Mouse (Mus musculus) liver, postnatal 0 days (tissue): ENCODE measurements around the gene Plscr1. TPM values are rescaled to one million over a fixed set of nuclear protein-coding genes. Genes with fewer than 3 reads are reported as not detected.

Source experiments
- ATAC-seq: fragments of 200-750 bp; cut with Nextera tagmentation; 2 replicates; pipeline ENCODE4 v1.8.0; 2017; ENCODE audit warnings: mild to moderate bottlenecking, moderate library complexity
- DNase-seq: peaks from one replicate; pipeline ENCODE4 v3.0.0-alpha.2; 2016
- H3K27ac ChIP-seq: fragments of 300-500 bp; sonication (generic); 2 replicates; pipeline ENCODE4 v1.5.1; 2014; ENCODE audit warnings: antibody characterized with exemption, moderate library complexity, mild to moderate bottlenecking, low read depth
- H3K27me3 ChIP-seq: fragments of 300-500 bp; sonication (generic); 2 replicates; pipeline ENCODE4 v1.6.1; 2014; ENCODE audit warnings: low read length, control low read depth, mixed read lengths; ENCODE audit not compliant: insufficient read depth
- H3K36me3 ChIP-seq: fragments of 300-500 bp; sonication (generic); replicated peaks from 2 replicates; pipeline ENCODE4 v1.6.1; 2014; ENCODE audit warnings: mild to moderate bottlenecking, control low read depth, low read length, moderate library complexity, mixed read lengths; ENCODE audit not compliant: insufficient read depth
- H3K4me1 ChIP-seq: fragments of 300-500 bp; sonication (generic); 2 replicates; pipeline ENCODE4 v1.6.1; 2014; ENCODE audit warnings: antibody characterized with exemption, mild to moderate bottlenecking, control low read depth; ENCODE audit not compliant: insufficient read depth
- H3K4me2 ChIP-seq: fragments of 300-500 bp; sonication (generic); 2 replicates; pipeline ENCODE4 v1.6.1; 2014; ENCODE audit warnings: low read depth, mild to moderate bottlenecking, low read length, moderate library complexity, mixed read lengths
- H3K4me3 ChIP-seq: fragments of 300-500 bp; sonication (generic); 2 replicates; pipeline ENCODE4 v1.5.1; 2014; ENCODE audit warnings: low read depth, low read length
- H3K9ac ChIP-seq: fragments of 300-500 bp; sonication (generic); replicated peaks from 2 replicates; pipeline ENCODE4 v1.6.1; 2014; ENCODE audit warnings: mild to moderate bottlenecking, moderate library complexity
- H3K9me3 ChIP-seq: fragments of 300-500 bp; sonication (generic); 2 replicates; pipeline ENCODE4 v1.6.1; 2016; ENCODE audit warnings: mild to moderate bottlenecking, control low read depth, low read length, mixed read lengths
- CTCF ChIP-seq: sonication (generic); IDR thresholded peaks from 2 replicates; pipeline ENCODE4 v1.5.1; 2016; ENCODE audit warnings: antibody characterized with exemption, low read depth
- EP300 ChIP-seq: IDR thresholded peaks from 2 replicates; pipeline ENCODE4 v1.6.1; 2016; ENCODE audit warnings: antibody characterized with exemption, low read depth, mild to moderate bottlenecking
- WGBS: fragments of 180-500 bp; shearing (Covaris S2); extraction: QIAGEN DNeasy Blood & Tissue Kit; methylation state at CpG from one replicate; pipeline ENCODE4 v1.1.7; 2014; ENCODE audit not compliant: insufficient replicate concordance; 5-methylcytosine and 5-hydroxymethylcytosine counted together
- polyA plus RNA-seq: library from polyadenylated mRNA; unstranded; fragments of >200 nt; fragmentation: Nextera tagmentation; extraction: Ambion mirVana; gene quantifications from 2 replicates; pipeline ENCODE4 v1.2.1, GENCODE M21; 2015

Gene Plscr1
- polyA plus RNA-seq, 1 experiment from 2014 or later, result 38.8 TPM

DNA sequence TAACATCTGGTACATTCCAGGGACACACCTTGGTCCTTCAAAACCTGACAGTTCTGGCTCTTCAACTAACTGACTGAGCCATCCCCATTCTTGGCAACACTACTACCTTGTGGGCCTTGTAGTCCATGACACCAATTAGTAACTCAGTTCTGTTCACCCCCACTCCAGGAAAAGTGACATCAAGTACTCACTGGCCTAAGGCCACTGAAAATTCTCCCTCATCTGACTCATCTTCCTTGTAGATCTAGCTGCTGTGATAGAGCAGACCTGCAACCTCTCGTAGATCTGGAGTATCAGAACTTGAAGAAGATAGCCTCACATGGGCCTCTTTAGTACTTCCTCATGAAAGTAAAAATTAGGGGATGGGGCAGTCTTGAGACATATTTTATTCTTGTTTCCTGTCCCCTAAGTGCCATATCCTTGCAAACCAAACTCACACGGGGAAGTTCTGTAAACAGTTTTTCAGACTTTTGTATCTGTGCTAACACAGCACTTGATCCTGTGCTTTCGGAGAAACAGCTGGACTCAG lies 23.4 kb upstream of the Plscr1 start:
- Histone ChIP-seq H3K27me3 (no peaks in the 10 kb centered on the region), H3K9ac (no peak overlapping the region), H3K9me3 (no peaks in the 10 kb centered on the region), H3K4me2 (no peak overlapping the region), H3K36me3 (no peaks in the 10 kb centered on the region), H3K4me3 (no peak overlapping the region), H3K4me1 (peaks cover 6% of the 10 kb centered on the region; the same call in 1 of the 2 replicates), H3K27ac (no peak overlapping the region)
- 41% methylated on average over 3 of the region's 3 CpGs for WGBS
- TF ChIP-seq CTCF, result no peak
- no peak for DNase-seq
- ATAC-seq, result peak; percentile 14; the same call in 1 of the 2 replicates

DNA sequence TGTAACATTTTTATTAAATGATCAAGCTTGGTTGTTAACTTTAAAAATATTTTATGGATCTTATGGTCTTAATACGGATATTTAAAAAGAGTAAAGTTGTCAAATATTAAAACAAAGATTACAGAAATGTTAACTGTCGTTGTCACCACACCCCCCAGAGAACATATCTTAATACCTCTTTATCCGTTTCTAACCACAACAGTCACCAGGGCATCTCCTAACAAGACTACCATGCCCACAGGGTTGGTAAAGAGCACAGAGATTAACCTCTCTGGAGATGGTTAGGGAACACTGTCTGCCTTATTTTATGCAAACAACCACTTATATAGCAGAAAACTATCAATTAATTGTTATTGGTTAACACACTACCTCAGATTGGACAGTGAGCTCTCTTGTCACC lies 22.8 kb upstream of the Plscr1 start:
- TF ChIP-seq EP300 (peak; percentile 25; the same call in 1 of the 2 replicates), CTCF (no peak)
- Histone ChIP-seq H3K27me3 (no peaks in the 10 kb centered on the region), H3K9me3 (no peaks in the 10 kb centered on the region), H3K27ac (no peak overlapping the region), H3K4me3 (no peak overlapping the region), H3K9ac (no peak overlapping the region), H3K4me1 (peaks cover 4% of the 10 kb centered on the region; the same call in 1 of the 2 replicates), H3K36me3 (no peaks in the 10 kb centered on the region), H3K4me2 (no peak overlapping the region)
- WGBS, result 46% methylated on average over 3 of the region's 3 CpGs
- no peak for DNase-seq
- ATAC-seq, result no peak

DNA sequence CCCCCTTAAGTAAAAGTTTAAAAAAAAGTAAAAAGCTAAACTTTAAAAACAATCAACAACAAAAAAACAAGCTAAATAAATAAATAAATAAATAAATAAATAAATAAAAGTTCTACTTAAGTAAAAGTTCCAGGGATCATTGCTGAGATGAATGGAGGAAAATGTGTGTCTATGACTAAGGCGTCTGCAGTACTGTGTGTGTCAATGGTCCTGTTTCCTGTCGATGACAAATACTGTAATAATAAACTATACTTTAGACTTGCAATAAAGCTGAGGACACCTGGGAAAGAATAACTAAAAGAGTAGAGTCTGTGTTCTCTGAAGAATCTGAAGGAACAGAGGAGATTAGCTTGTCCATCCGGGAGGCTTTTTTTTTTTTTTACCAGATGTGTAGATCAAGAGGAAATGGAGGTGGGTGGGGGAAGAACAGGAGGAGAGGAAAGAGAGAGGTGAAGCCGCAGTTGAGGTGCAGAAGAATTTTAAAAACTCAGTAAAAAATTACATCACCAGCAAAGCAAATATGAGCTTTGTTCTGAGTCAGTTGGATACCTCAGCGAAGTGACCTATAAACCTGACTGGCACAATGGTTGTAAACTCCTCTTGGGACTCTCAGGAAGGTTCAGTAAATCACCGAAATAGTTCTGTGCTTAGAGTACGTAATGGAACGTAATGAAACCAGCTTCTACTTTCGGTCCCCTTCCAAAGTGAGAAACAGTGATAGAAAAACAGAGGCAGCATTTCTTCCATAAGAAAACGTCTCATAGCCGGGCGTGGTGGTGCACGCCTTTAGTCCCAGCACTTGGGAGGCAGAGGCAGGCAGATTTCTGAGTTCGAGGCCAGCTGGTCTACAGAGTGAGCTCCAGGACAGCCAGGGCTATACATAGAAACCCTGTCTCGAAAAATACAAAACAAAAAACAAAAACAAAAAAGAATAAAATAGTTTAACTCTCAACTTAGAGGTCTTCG lies 20.4 kb upstream of the Plscr1 start:
- Histone ChIP-seq H3K27me3 (no peaks in the 10 kb centered on the region), H3K9me3 (no peaks in the 10 kb centered on the region), H3K27ac (no peak overlapping the region), H3K9ac (no peak overlapping the region), H3K36me3 (no peaks in the 10 kb centered on the region), H3K4me3 (no peak overlapping the region), H3K4me2 (no peak overlapping the region), H3K4me1 (peaks cover 4% of the 10 kb centered on the region; the same call in 1 of the 2 replicates)
- TF ChIP-seq CTCF (no peak), EP300 (no peak)
- peak; percentile 53 for ATAC-seq
- no peak for DNase-seq
- 67% methylated on average over 16 of the region's 16 CpGs for WGBS

DNA sequence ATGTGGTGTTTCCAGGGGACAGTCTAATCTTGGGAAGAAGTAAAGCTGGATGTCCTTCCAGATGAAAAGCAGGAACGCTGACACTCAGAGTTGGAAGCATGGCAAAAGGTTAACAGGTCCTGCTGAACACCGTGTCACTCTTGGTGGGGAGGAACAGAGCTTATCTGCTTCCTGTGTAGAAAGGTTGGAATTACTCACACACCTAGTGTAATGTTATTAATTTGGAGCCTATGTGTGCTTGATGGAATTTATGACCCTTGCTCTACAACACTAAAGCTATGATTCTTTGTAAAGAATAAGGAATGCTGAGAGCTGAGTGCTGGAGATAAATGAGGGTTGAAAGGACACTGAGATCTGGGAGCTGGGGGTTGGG lies 19.7 kb upstream of the Plscr1 start:
- H3K9ac ChIP-seq, result no peak overlapping the region
- 0 out of 2 replicates have a peak, but pooled peaks have one; percentile 33 for ATAC-seq
- H3K9me3 ChIP-seq, result no peaks in the 10 kb centered on the region
- WGBS, result 30% methylated on average over 2 of the region's 2 CpGs
- TF ChIP-seq CTCF (no peak), EP300 (no peak)
- H3K4me2 ChIP-seq, result no peak overlapping the region
- DNase-seq, result no peak
- no peaks in the 10 kb centered on the region for H3K36me3 ChIP-seq
- no peak overlapping the region for H3K4me3 ChIP-seq
- no peaks in the 10 kb centered on the region for H3K27me3 ChIP-seq
- peaks cover 4% of the 10 kb centered on the region; the same call in 1 of the 2 replicates for H3K4me1 ChIP-seq
- H3K27ac ChIP-seq, result no peak overlapping the region

DNA sequence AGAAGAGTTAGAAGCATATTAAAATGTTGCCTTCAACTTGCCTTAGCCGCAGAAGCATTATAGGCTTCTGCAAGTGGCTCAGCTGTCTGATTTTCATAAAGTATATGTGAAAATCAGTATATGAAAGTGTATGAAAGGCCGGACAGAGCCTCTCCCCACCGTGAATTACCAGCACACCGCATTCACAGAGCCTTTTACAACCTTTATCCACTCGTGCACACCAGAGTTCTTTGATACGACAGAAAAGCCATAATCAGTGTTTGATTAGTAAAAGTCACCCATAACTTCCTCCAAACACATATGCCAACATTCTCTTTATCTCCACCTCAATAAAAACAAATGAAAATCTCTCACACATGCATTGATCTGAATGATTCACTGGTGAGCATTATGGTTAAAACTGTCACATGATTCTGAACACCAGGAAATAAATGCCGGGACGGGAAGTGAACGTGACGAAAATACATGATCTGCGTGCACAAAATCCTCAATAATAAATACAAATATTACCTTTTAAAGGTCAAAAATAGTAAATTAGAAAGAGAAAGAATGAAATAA lies 14.6 kb upstream of the Plscr1 start:
- no peak overlapping the region for H3K4me2 ChIP-seq
- no peaks in the 10 kb centered on the region for H3K27me3 ChIP-seq
- WGBS, result 79% methylated on average over 11 of the region's 11 CpGs
- H3K36me3 ChIP-seq, result no peaks in the 10 kb centered on the region
- no peak overlapping the region for H3K9ac ChIP-seq
- TF ChIP-seq EP300, result no peak
- TF ChIP-seq CTCF, result no peak
- ATAC-seq (no peak), DNase-seq (no peak)
- H3K4me1 ChIP-seq, result no peaks in the 10 kb centered on the region
- H3K9me3 ChIP-seq, result no peaks in the 10 kb centered on the region
- no peak overlapping the region for H3K4me3 ChIP-seq
- no peak overlapping the region for H3K27ac ChIP-seq

DNA sequence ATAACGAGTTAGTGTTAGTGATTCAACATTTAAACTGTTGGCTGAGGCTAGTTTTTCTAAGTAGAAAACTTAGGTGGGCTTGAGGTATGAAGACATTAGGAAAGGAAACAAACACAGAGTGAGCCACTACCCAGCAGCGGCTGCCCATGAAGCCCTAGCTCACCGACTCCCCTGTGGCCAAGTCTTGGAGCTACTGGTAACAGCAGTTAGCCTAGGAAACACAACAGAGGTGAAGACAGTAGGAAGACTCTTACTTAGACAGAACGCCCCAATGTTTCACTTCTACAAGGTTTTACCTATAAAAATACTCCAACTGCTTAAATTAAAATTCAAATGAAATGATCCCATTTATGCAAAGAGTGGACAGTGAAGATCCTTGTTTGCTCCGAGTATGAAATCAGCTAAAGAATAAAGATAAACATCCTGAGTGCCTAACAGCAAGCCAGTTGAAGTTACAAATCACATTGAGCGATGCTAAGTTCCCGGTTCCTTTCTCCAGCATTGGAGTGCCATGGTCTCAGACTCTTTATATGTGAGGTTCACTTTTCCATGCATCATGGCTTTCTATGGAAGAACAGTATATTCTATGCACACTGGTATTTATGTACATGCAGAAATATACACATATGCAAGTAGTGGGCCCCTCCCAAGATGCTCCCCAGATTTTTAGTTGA lies 640 bp upstream of the Plscr1 start:
- 74% methylated on average over 7 of the region's 7 CpGs for WGBS
- TF ChIP-seq CTCF (no peak), EP300 (no peak)
- ATAC-seq, result no peak

More for the DNA sequence above, 640 bp upstream of the Plscr1 start:
- H3K27ac ChIP-seq, result no peak overlapping the region
- peak overlapping the region; percentile 87 for H3K4me2 ChIP-seq
- H3K36me3 ChIP-seq, result no peaks in the 10 kb centered on the region
- no peaks in the 10 kb centered on the region for H3K9me3 ChIP-seq
- H3K4me3 ChIP-seq, result no peak overlapping the region
- no peak for DNase-seq
- H3K9ac ChIP-seq, result no peak overlapping the region
- no peaks in the 10 kb centered on the region for H3K27me3 ChIP-seq
- H3K4me1 ChIP-seq, result peaks cover 8% of the 10 kb centered on the region
